Mouse (Mus musculus) lung, postnatal 0 days (tissue): Measurements from ENCODE around the gene Ptprb.

Source experiments
- CTCF ChIP-seq: IDR thresholded peaks from 2 replicates; pipeline ENCODE4 v1.5.1; 2016; ENCODE audit warnings: antibody characterized with exemption, mild to moderate bottlenecking
- EP300 ChIP-seq: IDR thresholded peaks from 2 replicates; pipeline ENCODE4 v1.6.1; 2016; ENCODE audit warnings: antibody characterized with exemption, mild to moderate bottlenecking, control low read depth

- TF ChIP-seq EP300, result no peak
- TF ChIP-seq CTCF, result no peak
These were observed 65.9 kb downstream of the Ptprb start for GRCm38 (mm10) chr10:116341194-116341593.
